Mouse (Mus musculus) cerebellum, adult 11 months (tissue): ENCODE data around the gene Chrna9.

Experiments used
- DNase-seq: peaks from one replicate; pipeline ENCODE4 v3.0.0; 2022

Chrna9 gene

GRCm38 (mm10) chr5:66026796-66027195, 92.1 kb downstream of the Chrna9 start:
- no peak for DNase-seq
